Mouse (Mus musculus) hindlimb bud, embryonic 11.5 days (tissue): ENCODE data around the gene Ubxn4.
"Not testable (repeated sequence)": the region's sequence is repeated elsewhere in the genome, so short reads cannot be mapped to it uniquely, and the experiment has no call there.

ENCODE experiments used
- DNase-seq: peaks from one replicate; pipeline ENCODE4 v3.0.0-alpha.2; 2012; ENCODE audit warnings: low read depth, low spot score; ENCODE audit errors: extremely low spot score

Gene Ubxn4

DNA sequence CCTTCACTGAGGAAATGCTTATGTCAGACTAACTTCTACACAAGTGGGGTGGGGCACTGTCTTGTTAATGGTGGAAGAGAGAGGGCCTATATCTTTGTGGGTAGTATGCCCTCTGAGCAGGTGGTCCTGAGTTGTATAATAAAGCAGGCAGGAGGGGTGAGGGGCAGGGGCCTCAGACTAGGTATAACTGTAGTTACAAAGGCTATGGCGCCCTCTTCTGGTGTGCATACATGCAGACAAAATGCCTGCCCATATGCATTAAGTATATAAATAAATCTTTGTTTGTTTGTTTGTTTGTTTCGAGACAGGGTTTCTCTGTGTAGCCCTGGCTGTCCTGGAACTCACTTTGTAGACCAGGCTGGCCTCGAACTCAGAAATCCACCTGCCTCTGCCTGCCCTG lies 65.3 kb downstream of the Ubxn4 start:
- DNase-seq = no peak

DNA sequence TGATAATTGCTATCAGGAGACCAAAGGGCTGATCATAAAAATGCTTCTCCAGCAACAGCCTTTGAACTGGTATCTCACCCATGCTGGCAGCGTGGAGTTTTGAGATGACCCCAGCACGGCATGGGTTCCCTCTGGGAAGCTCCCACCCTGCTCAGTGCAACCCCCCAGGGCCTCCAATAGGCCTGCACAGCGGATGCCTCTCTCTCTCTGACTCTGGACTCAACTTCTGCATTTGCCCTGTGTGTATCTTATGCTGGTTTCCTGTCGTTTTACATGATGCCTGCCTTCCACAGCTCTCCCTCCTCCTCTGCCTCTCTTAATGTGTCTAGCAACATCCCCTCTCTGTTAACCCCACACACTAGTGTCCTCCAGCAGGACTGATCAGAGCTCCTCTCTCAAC lies 70.9 kb downstream of the Ubxn4 start:
- DNase-seq = no peak

DNA sequence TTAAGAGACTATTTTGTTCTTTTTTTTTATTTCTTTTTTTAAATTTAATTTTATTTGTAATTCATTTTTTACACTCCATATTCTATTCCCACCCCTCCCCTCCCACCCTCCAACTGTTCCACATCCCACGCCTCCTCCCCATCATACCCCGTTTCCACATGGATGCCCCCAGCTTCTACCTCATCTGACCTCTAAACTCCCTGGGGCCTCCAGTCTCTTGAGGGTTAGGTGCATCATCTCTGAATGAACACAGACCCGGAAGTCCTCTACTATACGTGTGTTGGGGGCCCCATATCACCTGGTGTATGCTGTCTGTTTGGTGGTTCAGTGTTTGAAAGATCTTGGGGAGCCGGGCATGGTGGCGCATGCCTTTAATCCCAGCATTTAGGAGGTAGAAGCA lies 75.5 kb downstream of the Ubxn4 start:
- DNase-seq = not testable (repeated sequence)

- DNase-seq = no peak
Measured at GRCm38 (mm10) chr1:128323026-128323643, 79.4 kb downstream of the Ubxn4 start.

- DNase-seq = no peak
Measured at GRCm38 (mm10) chr1:128324776-128325175, 81.0 kb downstream of the Ubxn4 start.

DNA sequence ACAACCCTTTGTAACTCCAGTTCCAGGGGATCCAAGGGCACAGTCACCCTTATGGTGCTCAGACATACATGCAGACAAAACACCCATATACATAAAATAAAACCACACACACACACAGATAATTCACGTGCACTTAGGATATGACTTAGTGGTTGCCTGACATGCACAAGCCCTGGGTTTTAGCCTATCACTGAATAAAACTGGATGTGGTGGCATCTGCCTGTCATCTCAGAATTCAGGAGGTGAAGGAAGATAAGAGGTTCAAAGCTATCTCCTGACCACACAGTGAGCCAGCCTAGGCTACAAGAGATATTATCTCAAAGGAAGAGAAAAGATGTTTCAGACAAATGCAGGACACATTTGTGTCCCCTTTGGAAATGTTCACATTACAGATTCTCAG lies 83.4 kb downstream of the Ubxn4 start:
- no peak for DNase-seq

GRCm38 (mm10) chr1:128328218-128328617 lies 84.5 kb downstream of the Ubxn4 start, which contains the start of gene Lct:
Gene Lct, minus strand, starts transcription at chr1:128328318.
- DNase-seq = no peak
